Mouse (Mus musculus) cerebellum, adult 9-10 months (tissue): Measurements from ENCODE around the gene Adcy7.

Experiments used
- DNase-seq: peaks from one replicate; pipeline ENCODE4 v3.0.0; 2022

Adcy7 gene

DNA sequence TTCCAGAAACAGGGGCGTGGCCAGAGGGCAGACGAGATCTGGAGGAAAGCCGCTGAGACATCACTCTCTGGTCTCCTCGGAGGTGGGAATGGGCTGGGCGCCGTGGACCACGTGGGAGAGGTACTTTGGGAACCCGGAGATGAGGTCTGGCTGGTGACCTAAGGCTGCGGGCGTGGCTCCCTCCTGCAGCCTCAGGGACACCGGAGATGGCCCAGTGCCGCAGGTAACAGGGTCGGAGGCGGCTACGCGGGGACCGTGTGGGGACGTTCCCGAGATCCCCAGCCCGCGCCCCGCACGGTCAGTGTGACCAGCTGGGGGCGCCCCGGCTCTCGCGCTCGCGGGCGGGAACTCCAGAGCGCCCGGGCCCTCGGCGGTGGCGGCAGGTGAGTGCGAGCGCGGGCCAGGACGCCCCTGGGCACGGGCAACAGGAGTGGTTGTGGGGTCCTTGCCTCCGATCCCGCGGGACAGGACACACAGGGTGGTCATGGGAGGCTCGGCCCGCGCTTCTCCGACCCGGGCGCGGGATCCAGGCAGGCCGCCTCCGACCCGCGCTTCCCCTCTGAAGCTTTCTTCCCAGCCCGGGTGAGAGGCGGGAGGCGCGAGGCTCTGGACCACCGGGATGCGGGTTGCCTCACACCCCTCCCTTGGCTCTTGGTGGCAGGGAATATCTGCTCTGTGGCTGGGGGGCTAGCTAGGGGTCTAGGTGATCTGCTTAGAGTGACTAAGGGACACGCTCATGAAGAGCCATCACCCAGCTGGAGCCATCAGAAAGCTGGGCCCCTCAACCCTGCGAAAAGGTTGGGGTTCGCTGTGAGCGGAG lies at the start of gene Adcy7:
TSS of gene Adcy7 (plus strand) at position 173 of the 820 bp plus-strand sequence.
- DNase-seq = peak; percentile 51

DNA sequence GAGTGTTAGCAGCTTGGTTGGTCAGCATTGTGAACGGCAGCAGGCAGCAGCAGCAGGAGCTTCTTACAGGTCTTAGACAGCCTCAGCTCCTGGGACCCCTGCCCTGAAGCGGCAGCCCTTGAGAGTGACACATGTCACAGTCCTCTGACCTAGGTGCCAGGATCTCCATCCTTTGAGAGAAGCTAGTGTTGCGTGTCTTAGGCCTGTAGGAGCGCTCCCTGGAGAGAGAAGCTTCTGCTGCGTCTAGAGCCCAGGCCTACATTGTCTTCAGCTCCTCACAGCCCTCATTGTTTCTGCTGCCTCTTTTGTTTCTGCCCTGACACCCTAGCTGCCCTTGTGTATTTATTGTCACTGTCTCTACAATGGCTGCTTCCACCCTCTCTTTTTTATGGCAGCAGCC lies 46.8 kb upstream of the Adcy7 start:
- no peak for DNase-seq

DNA sequence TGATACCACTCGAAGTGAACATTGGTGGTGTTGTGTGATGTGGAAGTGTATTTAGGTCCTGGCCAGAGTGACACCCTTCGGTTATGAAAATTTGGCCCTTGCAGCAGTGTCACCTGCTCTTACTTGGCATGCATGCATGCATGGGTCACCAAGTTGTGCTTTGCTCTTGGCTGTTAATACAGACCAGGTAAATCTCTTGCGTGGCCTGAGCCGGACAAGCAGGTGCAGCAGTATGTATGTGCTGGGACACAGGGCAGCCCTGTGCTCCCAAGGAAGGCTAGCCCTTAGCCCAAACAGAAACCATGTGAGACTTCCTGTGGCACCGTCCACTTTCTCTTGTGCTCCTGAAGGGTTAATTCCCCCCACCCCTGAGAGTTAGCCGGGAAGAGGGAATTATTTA lies 44.4 kb upstream of the Adcy7 start:
- no peak for DNase-seq

DNA sequence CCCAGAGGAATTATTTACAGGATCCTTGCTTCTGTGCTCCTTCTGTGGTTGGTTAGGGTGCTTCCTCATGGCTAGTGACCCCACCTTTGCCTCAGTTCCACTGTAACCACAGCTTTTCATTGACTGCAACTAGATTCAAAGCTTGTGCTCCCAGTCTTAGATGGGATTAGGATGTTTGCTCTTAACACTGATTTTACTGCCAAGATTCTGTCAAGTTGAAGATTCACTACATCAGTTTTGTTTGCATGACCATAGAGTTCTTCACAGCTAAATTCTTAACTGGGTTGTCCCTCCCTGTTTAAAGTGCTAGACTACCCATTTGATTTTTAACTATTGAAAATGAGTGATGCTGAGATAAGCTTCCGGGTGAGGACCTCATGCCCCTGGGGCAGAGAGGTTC lies 43.9 kb upstream of the Adcy7 start:
- DNase-seq = no peak

DNA sequence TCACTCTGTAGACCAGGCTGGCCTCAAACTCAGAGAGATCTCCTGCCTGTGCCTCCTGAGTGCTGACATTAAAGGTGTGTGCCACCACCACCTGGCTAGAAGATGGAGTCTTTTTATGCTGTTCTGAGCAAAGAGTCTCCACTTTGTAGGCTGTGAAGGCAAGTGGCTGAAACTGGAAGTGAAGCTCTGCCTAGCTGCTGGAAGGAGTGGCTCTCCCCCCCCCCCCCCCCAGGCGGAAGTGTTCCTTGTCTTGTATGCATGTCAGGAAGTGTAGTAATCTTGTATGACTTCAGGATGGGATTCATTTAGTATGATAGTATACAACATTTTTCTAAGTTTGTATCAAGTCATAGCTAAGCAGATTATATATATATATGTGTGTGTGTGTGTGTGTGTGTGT lies 43.4 kb upstream of the Adcy7 start:
- no peak for DNase-seq

DNA sequence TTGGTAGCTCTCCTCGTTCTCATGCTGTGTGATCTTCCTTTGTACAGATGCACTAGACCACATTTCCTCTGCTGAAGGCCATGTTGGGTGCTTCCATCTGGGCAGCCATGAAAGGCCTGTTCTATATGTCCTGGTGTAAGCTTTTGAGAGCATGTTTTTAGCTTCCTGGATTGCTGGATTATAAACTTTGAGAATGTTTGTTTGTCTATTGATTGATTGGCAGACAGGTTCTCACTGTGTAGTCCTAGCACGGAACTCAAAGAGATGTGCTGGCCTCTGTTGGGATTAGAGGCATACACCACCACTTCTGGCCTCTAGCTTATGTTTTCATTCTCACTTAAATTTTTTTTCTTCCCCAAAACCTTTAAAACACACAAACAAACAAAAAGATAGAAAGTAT lies 35.5 kb upstream of the Adcy7 start:
- no peak for DNase-seq

DNA sequence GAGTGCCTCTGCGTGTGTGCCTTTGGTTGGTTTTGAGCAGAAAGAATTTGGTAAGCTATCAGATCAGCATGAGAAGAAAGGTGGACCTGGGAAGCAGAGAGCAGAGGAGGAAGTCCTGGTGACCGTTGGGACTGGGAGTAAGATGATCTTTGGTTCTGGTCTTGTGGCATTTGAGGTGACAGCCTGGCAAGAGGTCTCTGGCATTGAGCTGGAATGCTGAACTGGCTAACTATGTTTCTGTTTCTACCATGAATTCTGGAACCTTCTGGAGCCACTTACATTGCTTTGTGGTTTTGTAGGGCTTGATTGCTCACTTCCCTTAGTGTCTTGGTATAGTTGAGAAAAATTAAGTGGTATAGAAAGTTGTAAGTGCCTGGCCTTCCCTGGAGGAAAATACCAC lies 34.6 kb upstream of the Adcy7 start:
- DNase-seq = no peak

DNA sequence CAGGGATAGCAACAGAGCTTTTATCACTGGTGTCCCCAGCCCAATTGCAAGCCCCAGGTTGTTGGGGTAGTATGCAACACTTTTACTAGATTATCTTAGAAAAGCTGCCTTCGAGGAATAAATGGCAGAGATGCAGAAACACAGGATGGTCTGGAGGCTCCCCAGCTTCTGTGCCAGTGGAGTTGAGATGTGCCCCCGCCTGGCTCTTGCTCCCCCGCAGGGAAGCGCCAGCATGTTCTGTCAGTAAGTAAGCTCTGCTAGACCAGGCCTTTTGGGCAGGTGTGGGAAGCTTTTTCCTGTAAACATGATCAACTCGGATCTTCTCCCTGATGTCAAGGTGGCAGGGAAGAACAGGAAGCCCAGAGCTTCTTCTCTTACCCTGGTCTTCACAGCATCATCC lies 32.9 kb upstream of the Adcy7 start:
- no peak for DNase-seq

DNA sequence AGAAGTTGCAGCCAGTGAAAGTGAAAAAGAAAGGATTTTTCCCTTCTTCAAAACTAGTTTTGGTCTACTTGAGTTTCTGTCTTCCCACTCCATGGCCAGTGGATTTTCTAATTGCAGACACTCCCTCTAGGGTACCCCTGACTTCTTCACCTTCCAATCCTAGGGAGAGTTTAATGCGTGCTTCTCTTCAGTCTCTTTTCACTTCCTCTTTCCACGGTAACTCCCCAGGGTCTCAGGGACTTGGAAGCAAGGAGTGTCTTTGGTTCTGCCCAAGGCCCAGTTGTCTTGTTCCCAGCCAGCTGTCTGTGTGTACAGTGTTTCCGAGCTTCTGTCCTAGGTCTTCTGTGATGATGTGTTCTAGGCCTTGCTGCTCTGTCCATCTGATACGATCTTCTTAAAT lies 30.3 kb upstream of the Adcy7 start:
- DNase-seq = no peak

DNA sequence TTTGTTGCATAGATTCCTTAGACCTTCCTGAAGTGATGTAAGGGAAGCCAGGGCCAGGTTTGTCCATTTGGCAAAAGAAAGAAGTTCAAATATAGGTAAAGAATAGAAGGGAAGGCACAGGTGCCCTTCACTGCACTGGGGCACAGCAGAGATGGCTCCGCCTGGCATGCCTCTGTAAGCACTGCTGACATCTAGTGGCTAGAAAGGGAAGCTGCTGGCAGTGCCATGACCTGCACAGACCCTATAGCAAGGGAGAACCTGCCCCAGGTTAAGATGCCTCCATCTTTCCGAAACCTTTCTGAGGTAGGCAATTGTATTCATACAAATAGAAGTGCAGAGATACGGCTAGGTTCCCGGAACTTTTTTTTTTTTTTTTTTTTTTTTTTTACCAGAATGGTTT lies 27.9 kb upstream of the Adcy7 start:
- peak; percentile 70 for DNase-seq

DNA sequence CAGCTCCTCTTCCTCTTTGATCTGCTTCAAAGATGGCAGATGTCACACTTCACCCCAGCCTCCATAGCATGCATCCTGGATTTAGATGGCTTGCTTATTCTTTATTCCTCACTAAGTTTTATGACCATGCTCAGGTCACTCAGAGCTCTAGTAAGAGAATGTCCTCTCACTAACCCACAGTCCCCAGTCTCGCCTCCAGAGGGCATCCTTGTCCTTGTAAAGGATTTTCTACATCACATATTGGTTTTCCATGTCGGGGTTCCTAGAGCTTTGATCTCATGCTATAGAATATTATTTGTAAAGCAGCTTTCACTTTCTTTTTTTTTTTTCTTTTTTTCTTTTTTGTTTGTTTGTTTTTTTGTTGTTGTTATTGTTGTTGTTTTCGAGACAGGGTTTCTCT lies 19.4 kb upstream of the Adcy7 start:
- DNase-seq = no peak

DNA sequence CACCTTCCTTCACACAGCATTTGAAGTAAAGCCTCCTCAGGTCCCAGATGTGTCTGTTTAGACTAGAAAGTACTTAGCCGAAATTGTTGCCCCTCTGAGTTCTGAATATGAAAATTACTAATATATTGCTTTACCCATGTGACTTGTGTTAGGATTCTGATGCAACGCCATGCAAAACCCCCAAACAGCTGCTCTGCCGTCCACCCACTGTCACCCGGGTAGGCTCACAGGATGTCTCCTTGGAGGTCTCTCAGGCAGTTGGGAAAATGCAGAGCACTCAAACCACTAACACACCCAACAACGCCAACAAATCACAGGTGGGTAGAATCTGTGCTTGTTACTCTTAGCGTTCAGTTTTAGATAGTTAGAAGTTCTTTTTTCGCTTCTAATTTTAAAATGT lies 17.2 kb upstream of the Adcy7 start:
- no peak for DNase-seq

DNA sequence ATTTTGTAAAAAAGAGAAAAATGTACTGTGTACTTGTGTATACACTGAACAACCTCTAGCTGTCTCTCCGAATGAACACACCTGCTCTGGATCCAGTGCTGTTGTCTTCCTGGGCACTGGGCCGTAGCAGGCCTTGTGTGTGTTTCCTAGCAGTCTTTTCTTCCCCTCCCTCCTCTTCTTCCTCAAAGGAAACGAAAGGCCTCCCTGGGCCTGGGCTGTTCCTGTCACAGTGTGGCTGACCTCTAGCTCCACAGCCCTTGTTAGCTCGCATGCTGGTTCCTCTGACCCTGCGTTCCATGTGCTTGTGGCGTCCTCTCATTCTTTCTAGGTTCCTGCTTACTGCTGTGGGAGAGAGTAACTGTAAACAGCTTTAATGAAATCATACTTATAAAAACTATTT lies 14.2 kb upstream of the Adcy7 start:
- DNase-seq = no peak

DNA sequence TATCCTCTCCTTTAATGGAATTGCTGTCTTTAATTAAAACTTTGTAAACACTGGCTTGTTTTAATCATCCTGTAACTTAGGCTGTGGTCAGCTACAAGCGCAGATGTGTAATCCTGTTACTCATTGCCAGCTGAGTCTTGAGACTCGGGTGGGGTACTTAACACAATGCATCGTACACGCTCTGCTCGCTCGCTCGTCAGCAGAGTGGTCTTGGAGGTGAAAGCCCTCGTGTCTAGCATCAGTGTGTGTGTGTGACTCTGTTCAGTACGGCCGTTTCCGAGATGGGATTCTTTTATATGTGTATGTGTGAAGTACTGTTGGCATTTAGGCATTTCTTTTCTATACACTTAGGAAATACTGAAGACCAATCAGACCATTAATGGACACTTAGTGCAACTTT lies 13.7 kb upstream of the Adcy7 start:
- DNase-seq = no peak

DNA sequence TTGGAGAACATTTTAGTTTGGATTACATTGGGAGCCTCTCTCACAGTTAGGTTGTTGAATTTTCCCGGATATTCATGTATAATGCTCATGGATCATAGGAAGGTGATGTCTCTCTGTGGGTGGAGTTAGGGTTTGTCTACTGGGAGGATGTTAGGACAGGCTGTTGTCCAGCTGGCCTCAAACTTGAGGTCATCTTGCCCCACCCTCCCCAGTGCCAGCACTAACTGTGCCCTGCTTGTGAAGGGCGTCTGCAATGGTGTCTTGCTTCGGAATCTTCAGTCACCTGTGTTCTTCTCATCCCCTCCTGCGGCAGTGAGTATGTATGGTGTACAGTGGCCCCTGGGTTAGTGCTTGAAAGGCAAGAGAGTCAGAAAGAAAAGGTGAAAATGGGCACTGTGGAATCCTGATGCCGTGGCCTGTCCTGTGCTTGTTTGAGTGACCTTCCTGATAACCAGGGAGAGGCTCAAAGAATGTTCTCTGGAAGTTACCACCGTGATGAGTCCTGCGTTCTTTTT lies 11.7 kb upstream of the Adcy7 start:
- no peak for DNase-seq

DNA sequence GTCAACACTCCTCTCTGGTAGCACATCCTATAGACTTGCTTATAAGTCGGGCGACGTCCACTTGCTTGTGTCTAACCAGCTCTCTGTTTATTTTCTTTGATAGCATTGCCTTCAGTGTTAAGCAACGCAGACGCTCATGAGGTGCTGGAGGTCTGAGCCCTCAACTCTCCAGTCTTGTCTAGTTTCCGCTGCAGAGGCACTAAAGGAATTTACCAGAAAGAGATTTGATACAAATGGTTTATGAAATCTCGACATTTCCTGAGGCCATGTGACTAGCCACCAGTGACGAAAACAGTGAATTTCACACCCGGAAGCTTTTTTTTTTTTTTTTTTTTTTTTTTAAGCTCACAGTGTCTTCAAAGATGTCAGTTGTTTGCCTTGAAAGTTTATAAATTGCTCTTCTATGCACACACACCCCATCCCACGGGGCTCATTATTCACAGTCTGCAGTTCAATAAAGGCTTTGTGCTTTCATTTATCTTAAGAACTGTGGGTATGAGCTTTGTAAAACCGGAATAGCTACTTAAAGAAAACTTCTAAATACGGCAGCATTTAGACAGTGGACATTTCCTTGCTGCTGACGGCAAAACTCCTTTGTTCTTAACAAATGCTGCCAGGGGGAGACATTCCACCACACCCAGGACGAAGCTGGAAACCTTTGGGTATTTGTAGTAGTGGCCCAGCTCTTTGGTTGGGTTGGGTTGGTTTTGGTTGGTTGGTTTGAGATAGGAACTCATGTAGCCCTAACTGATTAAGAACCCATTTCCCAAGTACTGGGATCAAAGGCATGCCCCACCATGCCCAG lies 9.2 kb upstream of the Adcy7 start:
- DNase-seq = no peak

DNA sequence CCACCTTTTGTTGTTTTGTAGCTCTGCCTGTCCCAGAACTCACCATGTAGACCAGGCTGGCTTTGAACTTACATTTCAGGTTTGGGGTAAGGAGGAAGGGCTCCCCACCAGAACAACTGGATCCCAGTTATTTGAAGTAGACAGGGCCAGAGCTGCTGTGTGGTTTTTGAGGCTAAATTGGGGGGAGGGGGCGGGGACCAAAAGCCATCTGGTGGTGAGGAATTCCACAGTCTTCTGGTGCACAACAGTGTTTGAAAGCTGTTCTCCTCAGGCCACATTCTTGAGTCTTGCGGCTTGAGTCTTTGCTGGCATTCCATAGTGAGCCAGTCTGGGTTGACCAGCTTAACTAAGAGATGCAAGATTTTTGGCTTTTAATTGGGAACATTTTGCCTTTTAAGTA lies 6.7 kb upstream of the Adcy7 start:
- DNase-seq = no peak

DNA sequence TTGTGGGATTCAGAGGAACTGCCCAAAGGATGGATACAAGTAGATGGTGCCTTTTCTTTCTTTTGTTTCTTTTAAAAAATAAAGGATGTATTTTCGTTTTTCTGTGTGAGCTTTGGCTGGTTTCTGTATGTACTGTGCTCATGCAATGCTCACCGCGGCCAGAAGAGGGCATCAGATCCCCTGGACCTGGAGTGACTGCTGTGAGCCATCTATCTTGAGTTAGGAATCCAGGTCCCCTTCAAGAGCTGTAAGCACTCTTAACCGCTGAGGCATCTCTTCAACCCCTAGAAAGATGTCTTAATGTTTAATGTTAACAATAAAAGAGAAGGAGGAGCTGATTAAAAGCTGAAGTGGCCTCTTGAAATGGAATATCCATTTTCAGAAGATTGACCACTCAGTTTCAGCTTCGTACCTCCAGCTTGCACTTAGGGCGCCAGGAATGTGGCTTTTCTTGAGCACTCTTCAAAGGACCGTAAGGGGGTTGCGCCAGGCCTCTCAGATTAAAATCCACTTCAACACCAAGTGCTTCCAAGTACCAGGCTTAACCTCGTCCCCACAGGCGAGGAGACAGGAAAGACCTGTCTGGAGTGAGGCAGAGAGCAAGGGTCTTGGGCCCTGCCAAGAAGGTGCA lies 5.9 kb upstream of the Adcy7 start:
- peak; percentile 83 for DNase-seq

DNA sequence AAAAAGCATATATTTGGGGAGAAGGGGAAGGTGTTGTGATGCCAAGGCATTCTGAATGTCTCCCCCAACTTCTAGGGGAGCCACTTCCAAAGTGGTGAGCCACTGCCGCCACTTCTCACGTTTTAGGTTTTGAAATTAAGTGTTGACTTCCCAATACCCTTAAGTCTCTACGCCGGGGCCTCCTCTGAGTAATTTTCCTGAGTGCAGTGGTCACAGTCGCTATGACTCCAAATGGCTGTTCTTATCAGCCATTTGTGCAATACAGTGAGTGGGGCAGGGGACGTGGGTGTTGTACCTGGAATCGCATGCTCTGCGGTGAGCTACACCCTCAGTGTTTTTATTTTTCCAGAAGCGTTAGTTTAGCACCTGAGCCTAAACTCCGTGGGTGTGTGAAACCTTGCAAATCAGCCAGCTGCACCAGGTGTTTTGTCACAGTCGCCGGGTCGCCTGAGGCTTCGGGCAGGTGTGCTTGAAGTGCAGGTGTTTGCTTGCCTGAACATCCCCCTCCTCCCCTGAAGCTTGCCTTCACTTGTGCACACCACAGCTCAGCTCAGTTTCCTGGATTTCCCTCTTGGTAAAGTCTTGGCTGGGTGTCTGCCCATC lies 5.3 kb upstream of the Adcy7 start:
- DNase-seq = no peak

DNA sequence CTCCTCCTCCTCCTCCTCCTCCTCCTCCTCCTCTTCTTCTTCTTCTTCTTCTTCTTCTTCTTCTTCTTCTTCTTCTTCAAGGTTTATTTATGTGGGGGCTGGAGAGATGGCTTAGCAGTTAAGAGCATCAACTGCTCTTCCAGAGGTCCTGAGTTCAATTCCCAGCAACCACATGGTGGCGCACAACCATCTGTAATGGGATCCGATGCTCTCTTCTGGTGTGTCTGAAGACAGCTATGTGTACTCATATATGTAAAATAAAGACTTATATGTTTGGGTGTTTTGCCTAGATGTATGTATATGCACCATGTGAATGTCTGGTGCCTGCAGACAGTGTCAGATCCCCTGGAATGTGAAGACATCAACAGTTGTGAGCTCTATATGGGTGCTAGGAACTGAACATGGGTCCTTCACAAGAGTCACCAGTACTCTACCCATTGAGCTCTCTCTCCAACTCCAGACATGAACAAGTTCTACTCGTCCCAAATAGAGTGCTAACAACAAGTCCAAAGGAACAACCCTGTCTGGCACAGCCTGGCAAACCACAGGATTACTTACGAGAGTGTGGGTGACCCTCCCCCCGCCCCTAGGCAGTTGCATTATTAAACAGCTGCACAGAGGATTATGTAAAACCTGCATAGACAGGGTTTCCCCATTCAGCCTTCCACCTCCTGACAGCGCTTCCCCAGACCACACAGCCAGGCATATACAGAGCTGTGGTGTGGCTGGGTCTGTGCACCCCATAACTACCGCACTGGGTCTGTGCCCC lies 2.9 kb upstream of the Adcy7 start:
- DNase-seq = no peak

DNA sequence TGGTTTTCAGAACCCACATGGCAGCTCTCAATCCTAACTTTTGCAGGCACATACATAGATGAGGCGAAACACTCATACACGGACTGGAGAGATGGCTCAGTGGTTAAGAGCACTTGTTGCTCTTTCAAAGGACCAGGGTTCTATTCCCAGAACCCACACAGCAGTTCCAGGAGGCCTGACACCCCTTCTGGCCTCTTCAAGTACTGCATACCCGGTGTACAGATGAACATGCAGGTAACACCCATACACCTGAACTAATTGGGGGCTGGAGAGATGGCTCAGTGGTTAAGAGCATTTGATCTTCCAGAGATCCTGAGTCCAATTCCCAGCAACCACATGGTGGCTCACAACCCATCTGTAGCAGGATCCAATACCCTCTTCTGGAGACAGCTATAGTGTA lies 2.1 kb upstream of the Adcy7 start:
- no peak for DNase-seq

DNA sequence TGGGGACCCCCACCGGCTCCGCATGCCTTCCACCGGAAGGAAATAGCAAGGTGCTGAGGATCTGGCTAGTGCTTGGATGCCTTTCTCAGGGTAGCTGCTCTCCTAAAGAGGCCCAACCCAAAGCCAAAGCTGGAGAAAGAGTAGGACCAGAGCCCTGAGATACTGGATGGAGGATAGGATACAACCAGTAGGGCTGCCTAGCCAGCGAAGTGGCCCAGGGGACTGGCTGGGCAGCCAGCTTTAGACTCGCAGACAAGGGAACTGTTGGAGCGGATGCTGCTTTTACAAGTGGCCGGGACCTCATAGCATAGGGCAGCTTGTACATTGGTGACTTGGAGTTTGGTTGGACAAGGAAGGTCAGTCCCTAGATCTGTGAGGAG lies 838 bp downstream of the Adcy7 start:
- no peak for DNase-seq

DNA sequence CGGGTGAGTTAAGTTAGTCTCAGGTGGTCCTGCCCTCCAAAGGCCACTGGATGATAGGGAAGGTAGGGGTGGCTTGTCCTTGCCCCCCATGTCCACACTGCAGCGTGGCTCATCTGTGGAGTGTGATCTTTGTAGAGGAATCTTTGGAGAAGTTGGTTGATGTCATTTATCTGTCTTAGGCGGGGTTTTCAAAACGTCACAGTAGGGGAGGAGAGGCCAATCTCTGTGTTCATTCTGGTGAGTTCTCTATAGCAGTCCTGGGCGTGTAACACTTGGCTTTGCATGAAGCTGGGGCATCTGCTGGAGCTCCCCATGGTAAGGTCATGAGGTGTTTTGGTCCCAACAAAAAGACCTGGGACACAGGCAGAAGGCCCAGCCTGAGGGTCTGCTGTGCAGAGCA lies 1.9 kb downstream of the Adcy7 start:
- no peak for DNase-seq
